Mouse (Mus musculus) spleen, adult 2 months (tissue): Measurements from ENCODE around the gene Hpf1.

Source experiments
- CTCF ChIP-seq: fragments of 200-500 bp; IDR thresholded peaks from 2 replicates; pipeline ENCODE4 v1.5.1; 2011; ENCODE audit warnings: mild to moderate bottlenecking, inconsistent platforms; ENCODE audit not compliant: insufficient read depth, insufficient read length, insufficient replicate concordance; ENCODE audit errors: extremely low read depth
- POLR2A ChIP-seq: fragments of 200-500 bp; IDR thresholded peaks from 2 replicates; pipeline ENCODE4 v1.6.1; 2011; ENCODE audit warnings: low read depth, low read length, inconsistent platforms

- TF ChIP-seq CTCF = no peak
- no peak for TF ChIP-seq POLR2A
These were observed 20.5 kb upstream of the Hpf1 start for GRCm38 (mm10) chr8:60869761-60870160.
